ENCODE assay signal across 26 mouse cellular contexts in the genomic region with DNA sequence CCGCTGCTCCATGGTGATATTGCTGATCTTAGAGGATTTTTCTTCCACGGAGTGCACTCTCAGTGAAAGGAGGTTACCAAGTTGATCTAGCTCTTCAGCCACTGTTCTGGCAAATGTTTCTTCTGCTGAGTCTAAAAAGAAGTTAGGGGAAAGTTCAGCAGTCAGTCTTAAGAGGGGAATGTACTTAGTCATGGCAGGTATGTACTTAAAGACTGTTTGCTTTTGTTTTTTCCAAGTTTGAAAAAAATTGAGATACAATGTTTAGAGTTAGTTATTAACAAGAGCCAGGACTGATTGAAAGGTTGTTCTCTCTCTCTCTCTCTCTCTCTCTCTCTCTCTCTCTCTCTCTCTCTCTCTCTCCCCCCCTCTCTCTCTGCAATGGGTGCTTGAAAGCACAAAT. TPM values are rescaled to one million over a fixed set of nuclear protein-coding genes. Genes with fewer than 3 reads are reported as not detected.
DNase-seq lines count a peak whose midpoint lies in the region; TF ChIP-seq lines count a peak whose summit lies in the region.
"Had no signal": no experiment of that assay in that cellular context is flagged by ENCODE, and none has a peak within 500 bp of the region (broad histone marks: within the 10 kb centered on the region; RNA-seq: fewer than 3 reads in every experiment).

No protein-coding gene starts in this region.

- TF ChIP-seq POLR2A in lung, adult 2 months (IDR thresholded peaks at IDR 0.05; ENCODE audit: borderline replicate concordance, extremely low read depth, low read depth, low read length), result no peak

- H3K4me1 ChIP-seq in lung, adult 2 months (ENCODE audit: control insufficient read depth, insufficient read depth, low read length), result no peaks in the 10 kb centered on the region
- H3K4me1 ChIP-seq: embryonic facial prominence, embryonic 12.5 days; forebrain, embryonic 13.5 days; forebrain, embryonic 15.5 days had no signal

- TF ChIP-seq CTCF in lung, adult 2 months (IDR thresholded peaks at IDR 0.05; ENCODE audit: insufficient read depth, low read length), result no peak

- intact Hi-C loops in heart, postnatal 36 days (cut with DNase I), result no loop called here

- peak; percentile 23 for DNase-seq in heart, adult 11 months
- DNase-seq in heart, postnatal 36 days, result no peak
- peak; percentile 2 for DNase-seq in lung, postnatal 36 days
- no peak for DNase-seq in lung, adult 2 months
- DNase-seq in testis, postnatal 10 days (ENCODE audit: low spot score), result no peak
- DNase-seq: adrenal gland, adult 8-10 months; adrenal gland, postnatal 14 days; adrenal gland, postnatal 36 days; B cell, adult 2 months; cerebellum, adult 11-12 months; cerebellum, adult 2 months; cerebellum, adult 9-10 months; cerebellum, postnatal 10 days; cerebellum, postnatal 25 days had no signal

- WGBS in lung, adult 2 months, result 55% methylated on average over 2 of the region's 2 CpGs

- H3K4me3 ChIP-seq in lung, adult 2 months (replicated peaks; ENCODE audit: extremely low read depth, low read depth, low read length), result no peak overlapping the region
- H3K4me3 ChIP-seq: embryonic facial prominence, embryonic 10.5 days; embryonic facial prominence, embryonic 12.5 days; forebrain, embryonic 13.5 days; forebrain, embryonic 15.5 days had no signal

RNA-seq across cellular contexts. Expression of a gene that starts 6.9 kb away (rescaled TPM):
- total RNA-seq in heart, postnatal 36 days (2021), result not detected
- not detected in 2 replicates for polyA plus RNA-seq in lung, adult 2 months (2012; rRNA removed)
- total RNA-seq: adrenal gland, adult 18-20 months; adrenal gland, adult 8-10 months; adrenal gland, postnatal 14 days; adrenal gland, postnatal 36 days; G1E had no signal
- polyA plus RNA-seq: activated CD4-positive, CD25-positive, alpha-beta regulatory T cell, adult 4 months; CD4-positive, CD25-positive, alpha-beta regulatory T cell, adult 4 months; embryonic facial prominence, embryonic 10.5 days; embryonic facial prominence, embryonic 12.5 days; forebrain, embryonic 11.5 days; forebrain, embryonic 13.5 days; G1E; Patski had no signal

RNA-seq across cellular contexts. Expression of a gene that starts 8.1 kb away (rescaled TPM):
- not detected for total RNA-seq in heart, postnatal 36 days (2021)
- polyA plus RNA-seq in lung, adult 2 months (2012; rRNA removed), result not detected in 2 replicates
- total RNA-seq: adrenal gland, adult 18-20 months; adrenal gland, adult 8-10 months; adrenal gland, postnatal 14 days; adrenal gland, postnatal 36 days; CH12.LX had no signal
- polyA plus RNA-seq: activated CD4-positive, CD25-positive, alpha-beta regulatory T cell, adult 4 months; CD4-positive, CD25-positive, alpha-beta regulatory T cell, adult 4 months; embryonic facial prominence, embryonic 12.5 days; forebrain, embryonic 11.5 days; forebrain, embryonic 15.5 days; G1E; Patski had no signal

RNA-seq across cellular contexts. Expression of a gene that starts 21.2 kb away (rescaled TPM):
- not detected for total RNA-seq in heart, postnatal 36 days (2021)
- not detected in 2 replicates for polyA plus RNA-seq in lung, adult 2 months (2012; rRNA removed)
- total RNA-seq: adrenal gland, adult 18-20 months; adrenal gland, adult 8-10 months; adrenal gland, postnatal 14 days; adrenal gland, postnatal 36 days; CH12.LX; G1E had no signal
- polyA plus RNA-seq: CD4-positive, CD25-positive, alpha-beta regulatory T cell, adult 4 months; cerebellum, adult 2 months; cortical plate, adult 2 months; embryonic facial prominence, embryonic 12.5 days; forebrain, embryonic 11.5 days; forebrain, embryonic 13.5 days; forebrain, embryonic 15.5 days; G1E; Patski had no signal

RNA-seq across cellular contexts. Expression of a gene that starts 44.6 kb away (rescaled TPM):
- not detected for total RNA-seq in heart, postnatal 36 days (2021)
- polyA plus RNA-seq in lung, adult 2 months (2012; rRNA removed), result not detected in 2 replicates
- total RNA-seq: adrenal gland, adult 18-20 months; adrenal gland, adult 8-10 months; adrenal gland, postnatal 14 days; adrenal gland, postnatal 36 days; CH12.LX; G1E had no signal
- polyA plus RNA-seq: activated CD4-positive, CD25-positive, alpha-beta regulatory T cell, adult 4 months; CD4-positive, CD25-positive, alpha-beta regulatory T cell, adult 4 months; cortical plate, adult 2 months; embryonic facial prominence, embryonic 10.5 days; forebrain, embryonic 11.5 days; forebrain, embryonic 13.5 days; forebrain, embryonic 15.5 days; G1E; Patski had no signal

RNA-seq across cellular contexts. Expression of a gene that starts 45.0 kb away (rescaled TPM):
- total RNA-seq in heart, postnatal 36 days (2021), result not detected
- 0.11 and 0.15 TPM in 2 replicates for polyA plus RNA-seq in lung, adult 2 months (2012; rRNA removed)
- total RNA-seq: adrenal gland, adult 18-20 months; adrenal gland, adult 8-10 months; adrenal gland, postnatal 14 days; adrenal gland, postnatal 36 days had no signal
- polyA plus RNA-seq: activated CD4-positive, CD25-positive, alpha-beta regulatory T cell, adult 4 months; CD4-positive, CD25-positive, alpha-beta regulatory T cell, adult 4 months; G1E; Patski had no signal

Comparison
In these comparisons a context has a peak if more than half of its experiments do, and no peak if none do; other contexts are left out.
1. DNase-seq: peak in heart, adult 11 months (single experiment) and lung, postnatal 36 days (single experiment); none in heart, postnatal 36 days (0 of 2), lung, adult 2 months (single experiment) and testis, postnatal 10 days (single experiment).